Comparison of ENCODE assay signal across 15 mouse cellular contexts in the genomic region with DNA sequence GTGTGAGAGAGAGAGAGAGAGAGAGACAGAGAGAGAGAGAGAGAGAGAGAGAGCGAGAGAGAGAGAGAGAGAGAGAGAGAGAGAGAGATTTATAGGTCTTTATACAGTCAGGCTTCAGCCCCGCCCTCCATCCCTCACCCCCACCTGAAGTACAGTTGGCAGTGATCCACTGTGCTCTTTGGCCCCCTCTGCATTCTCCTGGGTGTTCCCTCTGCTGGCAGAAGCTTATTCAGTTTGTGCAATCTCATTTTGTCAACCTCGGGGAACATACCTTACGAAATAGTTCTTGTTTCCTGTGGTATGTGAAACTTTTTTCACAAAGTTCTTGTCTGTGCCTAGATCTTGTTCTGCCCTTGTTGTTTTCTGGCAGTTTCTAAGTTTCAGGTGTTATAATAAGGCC. TPM values are rescaled to one million over a fixed set of nuclear protein-coding genes. Genes with fewer than 3 reads are reported as not detected.
DNase-seq lines count a peak whose midpoint lies in the region; ATAC-seq and TF ChIP-seq lines count a peak whose summit lies in the region.
"Had no signal": no experiment of that assay in that cellular context is flagged by ENCODE, and none has a peak within 500 bp of the region (broad histone marks: within the 10 kb centered on the region; RNA-seq: fewer than 3 reads in every experiment).

No protein-coding gene starts in this region.

- H3K4me3 ChIP-seq in kidney, postnatal 0 days (replicated peaks; ENCODE audit: low read depth, low read length), result no peak overlapping the region
- H3K4me3 ChIP-seq in lung, adult 2 months (replicated peaks; ENCODE audit: extremely low read depth, low read depth, low read length), result no peak overlapping the region
- H3K4me3 ChIP-seq: erythroblast, embryonic 14.5 days; left cerebral cortex, adult 2 months; midbrain, embryonic 12.5 days had no signal

- 34% methylated on average over 4 of the region's 4 CpGs for WGBS in kidney, postnatal 0 days
- WGBS in lung, adult 2 months, result 37% methylated on average over 3 of the region's 4 CpGs

- no peak overlapping the region for H3K27ac ChIP-seq in kidney, postnatal 0 days
- H3K27ac ChIP-seq: hindbrain, embryonic 14.5 days; left cerebral cortex, adult 2 months; midbrain, embryonic 12.5 days had no signal

- no peaks in the 10 kb centered on the region for H3K27me3 ChIP-seq in kidney, postnatal 0 days (ENCODE audit: insufficient read depth, low read length)
- H3K27me3 ChIP-seq: midbrain, embryonic 12.5 days had no signal

- no peak overlapping the region for H3K9ac ChIP-seq in kidney, postnatal 0 days (ENCODE audit: low read depth, low read length)
- H3K9ac ChIP-seq: hindbrain, embryonic 14.5 days; midbrain, embryonic 12.5 days had no signal

- ATAC-seq in kidney, postnatal 0 days (replicated peaks; ENCODE audit: low FRiP score, low read depth), result no peak
- no peak for ATAC-seq in cerebellum, adult (ENCODE audit: insufficient number of reproducible peaks, low FRiP score, low TSS enrichment)

- H3K4me2 ChIP-seq in kidney, postnatal 0 days (ENCODE audit: low read length), result no peak overlapping the region
- H3K4me2 ChIP-seq: hindbrain, embryonic 14.5 days; midbrain, embryonic 12.5 days had no signal

- H3K4me1 ChIP-seq in kidney, postnatal 0 days (replicated peaks; ENCODE audit: insufficient read depth, low read length), result no peaks in the 10 kb centered on the region
- no peaks in the 10 kb centered on the region; the same call in 1 of the 2 replicates for H3K4me1 ChIP-seq in lung, adult 2 months (ENCODE audit: control insufficient read depth, insufficient read depth, low read length)
- H3K4me1 ChIP-seq: midbrain, embryonic 12.5 days had no signal

- H3K9me3 ChIP-seq in kidney, postnatal 0 days (replicated peaks; ENCODE audit: low read length), result no peaks in the 10 kb centered on the region

- peak; percentile 32; the same call in 1 of the 2 replicates for TF ChIP-seq CTCF in kidney, postnatal 0 days (IDR thresholded peaks at IDR 0.05; ENCODE audit: low read depth)
- TF ChIP-seq CTCF in lung, adult 2 months (IDR thresholded peaks at IDR 0.05; ENCODE audit: insufficient read depth, low read length), result no peak

- no peak for TF ChIP-seq POLR2A in lung, adult 2 months (IDR thresholded peaks at IDR 0.05; ENCODE audit: borderline replicate concordance, extremely low read depth, low read depth, low read length)

- DNase-seq in urinary bladder, postnatal 36 days (ENCODE audit: low spot score in 2 of 2), result peak; percentile 22 to 51
- DNase-seq in urinary bladder, adult 2 months (ENCODE audit: low spot score), result no peak
- DNase-seq in kidney, postnatal 0 days (ENCODE audit: low spot score), result peak; percentile 27
- DNase-seq in lung, adult 2 months, result peak; percentile 27
- no peak for DNase-seq in right cerebral cortex, postnatal 10 days (ENCODE audit: low spot score in 2 of 2)
- no peak for DNase-seq in thymus, postnatal 0 days (ENCODE audit: low spot score)
- DNase-seq: cerebellum, postnatal 14 days; gastrocnemius, postnatal 25 days; thymus, postnatal 25 days had no signal

- no peaks in the 10 kb centered on the region for H3K36me3 ChIP-seq in kidney, postnatal 0 days (ENCODE audit: insufficient read depth, low read length)
- H3K36me3 ChIP-seq: midbrain, embryonic 12.5 days had no signal

RNA-seq across cellular contexts. Expression of gene H60c, which starts 3.5 kb away (rescaled TPM):
- polyA plus RNA-seq in urinary bladder, adult 2 months (2012; rRNA removed), result 6.1 and 9.0 TPM in 2 replicates
- polyA plus RNA-seq in kidney, postnatal 0 days (2015; fragmentation: Nextera tagmentation; extraction: Ambion mirVana), result 0.07 TPM in 1 of 2 replicates, not detected in the other
- polyA plus RNA-seq in lung, adult 2 months (2012; rRNA removed), result 0.32 and 1.6 TPM in 2 replicates
- polyA plus RNA-seq in thymus, postnatal 0 days (2015; fragmentation: Nextera tagmentation; extraction: Ambion mirVana), result 0.05 TPM in 1 of 2 replicates, not detected in the other
- polyA plus RNA-seq: erythroblast, embryonic 14.5 days; hindbrain, embryonic 14.5 days; spleen, adult 2 months had no signal

Comparison
In these comparisons a context has a peak if more than half of its experiments do, and no peak if none do; other contexts are left out.
1. DNase-seq: peak in urinary bladder, postnatal 36 days (2 of 2), kidney, postnatal 0 days (single experiment) and lung, adult 2 months (single experiment); none in urinary bladder, adult 2 months (single experiment), right cerebral cortex, postnatal 10 days (0 of 2) and thymus, postnatal 0 days (single experiment).